Mouse (Mus musculus) liver, postnatal 0 days (tissue): ENCODE measurements around the gene Nfib. TPM values are rescaled to one million over a fixed set of nuclear protein-coding genes. Genes with fewer than 3 reads are reported as not detected.

Experiments
- ATAC-seq: fragments of 200-750 bp; cut with Nextera tagmentation; 2 replicates; pipeline ENCODE4 v1.8.0; 2017; ENCODE audit warnings: mild to moderate bottlenecking, moderate library complexity
- DNase-seq: peaks from one replicate; pipeline ENCODE4 v3.0.0-alpha.2; 2016
- H3K27ac ChIP-seq: fragments of 300-500 bp; sonication (generic); 2 replicates; pipeline ENCODE4 v1.5.1; 2014; ENCODE audit warnings: antibody characterized with exemption, moderate library complexity, mild to moderate bottlenecking, low read depth
- H3K27me3 ChIP-seq: fragments of 300-500 bp; sonication (generic); 2 replicates; pipeline ENCODE4 v1.6.1; 2014; ENCODE audit warnings: low read length, control low read depth, mixed read lengths; ENCODE audit not compliant: insufficient read depth
- H3K36me3 ChIP-seq: fragments of 300-500 bp; sonication (generic); replicated peaks from 2 replicates; pipeline ENCODE4 v1.6.1; 2014; ENCODE audit warnings: mild to moderate bottlenecking, control low read depth, low read length, moderate library complexity, mixed read lengths; ENCODE audit not compliant: insufficient read depth
- H3K4me1 ChIP-seq: fragments of 300-500 bp; sonication (generic); 2 replicates; pipeline ENCODE4 v1.6.1; 2014; ENCODE audit warnings: antibody characterized with exemption, mild to moderate bottlenecking, control low read depth; ENCODE audit not compliant: insufficient read depth
- H3K4me2 ChIP-seq: fragments of 300-500 bp; sonication (generic); 2 replicates; pipeline ENCODE4 v1.6.1; 2014; ENCODE audit warnings: low read depth, mild to moderate bottlenecking, low read length, moderate library complexity, mixed read lengths
- H3K4me3 ChIP-seq: fragments of 300-500 bp; sonication (generic); 2 replicates; pipeline ENCODE4 v1.5.1; 2014; ENCODE audit warnings: low read depth, low read length
- H3K9ac ChIP-seq: fragments of 300-500 bp; sonication (generic); replicated peaks from 2 replicates; pipeline ENCODE4 v1.6.1; 2014; ENCODE audit warnings: mild to moderate bottlenecking, moderate library complexity
- H3K9me3 ChIP-seq: fragments of 300-500 bp; sonication (generic); 2 replicates; pipeline ENCODE4 v1.6.1; 2016; ENCODE audit warnings: mild to moderate bottlenecking, control low read depth, low read length, mixed read lengths
- CTCF ChIP-seq: sonication (generic); IDR thresholded peaks from 2 replicates; pipeline ENCODE4 v1.5.1; 2016; ENCODE audit warnings: antibody characterized with exemption, low read depth
- EP300 ChIP-seq: IDR thresholded peaks from 2 replicates; pipeline ENCODE4 v1.6.1; 2016; ENCODE audit warnings: antibody characterized with exemption, low read depth, mild to moderate bottlenecking
- WGBS: fragments of 180-500 bp; shearing (Covaris S2); extraction: QIAGEN DNeasy Blood & Tissue Kit; methylation state at CpG from one replicate; pipeline ENCODE4 v1.1.7; 2014; ENCODE audit not compliant: insufficient replicate concordance; 5-methylcytosine and 5-hydroxymethylcytosine counted together
- polyA plus RNA-seq: library from polyadenylated mRNA; unstranded; fragments of >200 nt; fragmentation: Nextera tagmentation; extraction: Ambion mirVana; gene quantifications from 2 replicates; pipeline ENCODE4 v1.2.1, GENCODE M21; 2015

Nfib gene
- polyA plus RNA-seq, 1 experiment from 2014 or later = 8.3 TPM

DNA sequence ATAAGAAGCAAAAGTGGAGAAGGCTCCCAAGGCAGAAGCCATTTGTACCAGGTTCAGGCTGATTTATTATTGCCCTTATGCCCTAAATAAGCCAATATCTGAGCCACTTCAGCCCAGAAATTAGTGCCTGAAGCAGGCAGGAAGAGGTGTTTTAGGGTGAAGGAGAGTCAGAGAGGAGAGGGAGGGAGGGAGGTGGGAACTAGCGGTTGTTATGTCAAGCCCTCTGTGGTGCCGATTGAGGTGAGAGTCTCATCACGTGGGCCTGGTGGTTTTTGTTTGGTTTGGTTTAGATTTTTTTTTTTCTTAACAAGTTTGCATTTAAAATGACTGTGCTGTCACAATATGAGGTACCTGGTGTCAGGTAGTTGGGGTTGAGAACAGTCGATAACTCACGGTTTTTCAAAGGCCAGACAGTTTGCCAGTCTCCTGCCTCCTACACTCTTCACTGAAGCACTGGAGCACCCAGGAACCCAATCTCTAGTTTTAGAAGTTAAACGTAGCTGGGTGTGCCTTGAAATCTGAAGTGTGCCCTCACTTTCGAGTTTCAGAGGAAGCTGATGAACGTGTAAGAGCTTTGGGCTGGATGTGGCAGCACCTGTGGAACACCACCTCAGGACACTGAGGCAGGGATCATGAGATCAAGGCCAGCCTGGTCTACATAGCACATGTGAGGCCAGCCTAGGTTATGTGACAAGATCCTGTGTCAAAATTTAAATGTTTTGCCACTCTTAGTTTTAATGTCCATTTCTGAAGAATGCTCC lies 81.1 kb downstream of the Nfib start:
- H3K4me2 ChIP-seq = no peak overlapping the region
- H3K36me3 ChIP-seq = no peaks in the 10 kb centered on the region
- 55% methylated on average over 8 of the region's 8 CpGs for WGBS
- H3K9me3 ChIP-seq = no peaks in the 10 kb centered on the region
- ATAC-seq (no peak), DNase-seq (no peak)
- no peak overlapping the region for H3K9ac ChIP-seq
- H3K4me1 ChIP-seq = peaks cover 14% of the 10 kb centered on the region; the same call in 1 of the 2 replicates
- H3K4me3 ChIP-seq = no peak overlapping the region
- no peak for TF ChIP-seq CTCF
- no peak for TF ChIP-seq EP300
- no peaks in the 10 kb centered on the region for H3K27me3 ChIP-seq
- H3K27ac ChIP-seq = no peak overlapping the region

DNA sequence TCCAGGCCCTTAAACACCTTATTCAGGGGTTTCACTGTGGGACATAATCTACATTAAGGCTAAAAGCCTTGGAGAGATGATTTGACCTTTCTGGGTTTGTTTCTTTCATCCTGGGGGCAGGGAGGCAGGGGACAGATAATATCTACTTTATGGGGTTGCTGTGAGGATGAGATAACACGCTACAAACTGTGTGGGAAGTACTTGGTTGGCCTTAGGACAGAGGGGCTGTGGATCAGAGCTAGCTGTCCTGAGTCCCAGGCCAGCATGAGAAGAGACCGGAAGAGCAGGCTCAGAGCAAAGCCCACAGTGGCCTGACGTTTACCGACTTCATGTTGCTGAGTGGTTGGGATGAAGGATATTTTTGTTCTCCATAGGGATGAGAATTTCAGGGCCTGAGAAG lies 81.7 kb downstream of the Nfib start:
- ATAC-seq = no peak
- 32% methylated on average over 4 of the region's 4 CpGs for WGBS
- Histone ChIP-seq H3K27ac (no peak overlapping the region), H3K9ac (no peak overlapping the region), H3K36me3 (no peaks in the 10 kb centered on the region), H3K4me3 (no peak overlapping the region), H3K4me1 (peaks cover 14% of the 10 kb centered on the region; the same call in 1 of the 2 replicates), H3K27me3 (no peaks in the 10 kb centered on the region), H3K9me3 (no peaks in the 10 kb centered on the region), H3K4me2 (no peak overlapping the region)
- TF ChIP-seq CTCF (no peak), EP300 (no peak)
- no peak for DNase-seq

DNA sequence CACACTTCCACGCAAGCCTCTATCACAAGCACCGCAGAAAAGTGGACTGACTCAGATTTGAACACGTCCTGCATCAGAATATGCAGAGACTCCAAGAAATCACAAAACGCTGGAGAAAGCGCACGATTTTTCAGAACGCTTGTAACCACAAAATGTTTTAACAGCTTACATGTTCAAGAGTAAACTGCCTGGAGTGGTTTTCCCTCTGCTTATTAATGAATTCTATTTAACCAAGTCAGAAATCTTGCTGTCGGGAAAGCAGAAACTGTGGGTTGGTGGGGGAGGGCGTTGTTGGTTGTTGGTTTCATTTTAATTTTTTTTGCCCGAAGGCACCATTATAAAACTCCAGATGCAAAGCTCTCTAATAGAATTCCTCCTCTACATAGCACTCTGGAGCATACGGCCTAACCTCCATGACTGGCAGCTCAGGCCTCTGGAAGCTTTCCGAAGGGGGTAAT lies 82.4 kb downstream of the Nfib start:
- Histone ChIP-seq H3K4me1 (peaks cover 14% of the 10 kb centered on the region; the same call in 1 of the 2 replicates), H3K36me3 (no peaks in the 10 kb centered on the region), H3K4me2 (no peak overlapping the region), H3K9me3 (no peaks in the 10 kb centered on the region), H3K9ac (no peak overlapping the region), H3K27me3 (no peaks in the 10 kb centered on the region), H3K27ac (no peak overlapping the region), H3K4me3 (no peak overlapping the region)
- 66% methylated on average over 12 of the region's 12 CpGs for WGBS
- no peak for ATAC-seq
- TF ChIP-seq EP300 (no peak), CTCF (no peak)
- no peak for DNase-seq

DNA sequence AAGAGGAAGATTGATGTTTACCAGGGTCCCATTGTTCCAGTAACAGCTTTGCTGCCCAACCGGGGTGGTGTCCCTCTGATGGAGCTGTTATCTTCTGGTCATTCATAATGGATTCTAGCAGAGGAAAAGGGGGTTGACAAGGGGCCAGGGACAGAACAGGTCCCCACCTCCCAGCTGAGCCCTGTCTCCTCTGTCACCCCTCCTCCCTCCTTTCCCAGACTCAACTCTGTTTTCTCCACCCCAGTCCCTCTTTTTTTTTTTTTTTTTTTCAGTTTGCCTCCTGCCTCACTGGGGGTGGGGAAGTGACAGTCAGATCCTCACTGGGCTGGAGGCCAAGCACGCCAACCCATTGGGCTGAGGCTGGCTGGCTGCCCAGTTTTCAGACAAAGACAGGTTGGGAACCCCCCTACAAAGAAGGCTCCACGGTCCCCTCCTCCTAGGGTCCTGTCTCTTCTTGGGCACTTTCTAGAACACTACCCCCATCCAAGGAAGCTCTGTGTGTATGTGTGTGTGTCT lies 83.2 kb downstream of the Nfib start:
- H3K4me1 ChIP-seq = peaks cover 14% of the 10 kb centered on the region; the same call in 1 of the 2 replicates

DNA sequence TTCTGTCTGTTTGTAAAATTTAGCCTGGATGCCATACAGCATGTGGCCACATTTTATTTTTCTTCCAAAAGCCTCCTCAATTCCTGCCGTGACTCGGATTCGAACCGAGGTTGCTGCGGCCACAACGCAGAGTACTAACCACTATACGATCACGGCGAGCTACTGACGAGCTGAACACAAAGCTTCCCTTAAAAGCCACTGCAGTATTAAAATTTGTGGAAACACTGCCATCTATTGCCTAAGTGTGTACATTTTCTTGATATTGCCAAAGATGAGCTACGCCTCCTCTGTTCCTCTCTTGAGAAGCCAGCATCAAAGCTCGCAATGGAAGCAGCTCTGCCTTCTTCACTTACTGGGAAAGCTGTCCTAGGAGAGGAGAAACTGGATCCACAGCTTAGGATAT lies 86.0 kb downstream of the Nfib start:
- Histone ChIP-seq H3K4me2 (no peak overlapping the region), H3K36me3 (no peaks in the 10 kb centered on the region), H3K9me3 (no peaks in the 10 kb centered on the region), H3K9ac (no peak overlapping the region), H3K4me1 (peaks cover 14% of the 10 kb centered on the region; the same call in 1 of the 2 replicates), H3K4me3 (no peak overlapping the region), H3K27ac (no peak overlapping the region), H3K27me3 (no peaks in the 10 kb centered on the region)
- ATAC-seq (no peak), DNase-seq (no peak)
- TF ChIP-seq CTCF = peak; percentile 20; the same call in 1 of the 2 replicates
- no peak for TF ChIP-seq EP300
- 35% methylated on average over 12 of the region's 12 CpGs for WGBS

More for the DNA sequence above, 83.2 kb downstream of the Nfib start:
- ATAC-seq (peak; percentile 43), DNase-seq (peak; percentile 70)
- no peaks in the 10 kb centered on the region for H3K27me3 ChIP-seq
- no peak overlapping the region for H3K27ac ChIP-seq
- no peaks in the 10 kb centered on the region for H3K36me3 ChIP-seq
- no peak overlapping the region for H3K4me3 ChIP-seq
- WGBS = 2% methylated on average over 3 of the region's 3 CpGs
- TF ChIP-seq EP300 (no peak), CTCF (no peak)
- H3K9me3 ChIP-seq = no peaks in the 10 kb centered on the region
- peak overlapping the region; percentile 53 for H3K4me2 ChIP-seq
- H3K9ac ChIP-seq = no peak overlapping the region

DNA sequence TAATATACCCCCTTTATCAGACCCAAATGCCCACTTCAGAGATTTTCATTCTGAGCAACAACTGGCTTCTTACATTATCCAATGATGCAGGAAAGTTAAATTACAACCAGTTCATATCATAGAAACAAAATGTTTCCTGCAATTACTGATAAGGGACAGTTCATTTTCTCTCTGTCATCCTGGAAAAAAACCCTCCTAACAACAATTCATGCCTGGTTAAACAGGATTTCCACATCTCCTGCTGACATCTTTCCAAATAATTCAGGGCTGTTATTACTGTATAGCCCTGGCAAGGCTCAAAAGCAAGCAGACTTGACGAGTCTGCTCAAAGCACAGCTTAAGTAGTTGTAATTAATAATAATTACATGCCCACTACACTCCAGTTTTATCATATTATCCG lies 86.5 kb downstream of the Nfib start:
- Histone ChIP-seq H3K4me1 (peaks cover 14% of the 10 kb centered on the region; the same call in 1 of the 2 replicates), H3K9ac (no peak overlapping the region), H3K36me3 (no peaks in the 10 kb centered on the region), H3K9me3 (no peaks in the 10 kb centered on the region), H3K27ac (no peak overlapping the region), H3K27me3 (no peaks in the 10 kb centered on the region), H3K4me2 (no peak overlapping the region), H3K4me3 (no peak overlapping the region)
- WGBS = 57% methylated on average over 2 of the region's 2 CpGs
- DNase-seq = no peak
- no peak for TF ChIP-seq CTCF
- TF ChIP-seq EP300 = no peak
- ATAC-seq = no peak
